Mouse (Mus musculus): ENCODE measurements at regions not wholly inside any gene's neighbourhood (a gene's known extent, or its start where the extent isn't known, plus 50 kb on each side); places are given as distances from the start of the nearest gene placed in this dataset.
A peak's percentile ranks its signal among the peaks of the same experiment; 100 is the strongest.

GRCm38 (mm10) chr6:117607023-117607422 lies 234.0 kb upstream of the Zfp637 start:
- no peak overlapping the region for H3K27ac ChIP-seq
- H3K27me3 ChIP-seq = no peaks in the 10 kb centered on the region
- ATAC-seq = no peak
- WGBS = 80% methylated on average over 5 of the region's 5 CpGs
- 0 out of 2 replicates have a peak, but pooled peaks cover 2% of the 10 kb centered on the region for H3K9me3 ChIP-seq
- no peak overlapping the region for H3K9ac ChIP-seq (replicated peaks)
- H3K4me3 ChIP-seq (replicated peaks) = no peak overlapping the region
- H3K36me3 ChIP-seq = no peaks in the 10 kb centered on the region
- H3K4me2 ChIP-seq (replicated peaks) = no peak overlapping the region
- no peaks in the 10 kb centered on the region for H3K4me1 ChIP-seq (replicated peaks)

- Histone ChIP-seq H3K9ac (replicated peaks) (no peak overlapping the region), H3K4me3 (replicated peaks) (no peak overlapping the region), H3K4me2 (replicated peaks) (no peak overlapping the region), H3K36me3 (no peaks in the 10 kb centered on the region), H3K9me3 (no peaks in the 10 kb centered on the region), H3K27ac (no peak overlapping the region), H3K4me1 (replicated peaks) (no peaks in the 10 kb centered on the region), H3K27me3 (no peaks in the 10 kb centered on the region)
- 86% methylated on average over 11 of the region's 11 CpGs for WGBS
- ATAC-seq = 0 out of 2 replicates have a peak, but pooled peaks have one; percentile 24
These were observed 231.2 kb upstream of the Zfp637 start for GRCm38 (mm10) chr6:117609476-117610404.

GRCm38 (mm10) chr6:117611281-117611680 lies 229.7 kb upstream of the Zfp637 start:
- H3K4me3 ChIP-seq (replicated peaks) = no peak overlapping the region
- no peaks in the 10 kb centered on the region for H3K4me1 ChIP-seq (replicated peaks)
- no peaks in the 10 kb centered on the region for H3K27me3 ChIP-seq
- no peak overlapping the region for H3K27ac ChIP-seq
- no peaks in the 10 kb centered on the region for H3K9me3 ChIP-seq
- WGBS = 94% methylated on average over 10 of the region's 10 CpGs
- H3K9ac ChIP-seq (replicated peaks) = no peak overlapping the region
- H3K36me3 ChIP-seq = no peaks in the 10 kb centered on the region
- no peak for ATAC-seq
- H3K4me2 ChIP-seq (replicated peaks) = no peak overlapping the region

GRCm38 (mm10) chr6:117611965-117612364 lies 229.0 kb upstream of the Zfp637 start:
- H3K27ac ChIP-seq = no peak overlapping the region
- H3K4me3 ChIP-seq (replicated peaks) = no peak overlapping the region
- 96% methylated on average over 8 of the region's 8 CpGs for WGBS
- H3K4me2 ChIP-seq (replicated peaks) = no peak overlapping the region
- no peaks in the 10 kb centered on the region for H3K27me3 ChIP-seq
- H3K36me3 ChIP-seq = no peaks in the 10 kb centered on the region
- no peaks in the 10 kb centered on the region for H3K9me3 ChIP-seq
- H3K4me1 ChIP-seq (replicated peaks) = no peaks in the 10 kb centered on the region
- no peak for ATAC-seq
- no peak overlapping the region for H3K9ac ChIP-seq (replicated peaks)

GRCm38 (mm10) chr6:117612421-117612820 lies 228.6 kb upstream of the Zfp637 start:
- Histone ChIP-seq H3K4me1 (replicated peaks) (no peaks in the 10 kb centered on the region), H3K27me3 (no peaks in the 10 kb centered on the region), H3K27ac (no peak overlapping the region), H3K9ac (replicated peaks) (no peak overlapping the region), H3K4me2 (replicated peaks) (no peak overlapping the region), H3K36me3 (no peaks in the 10 kb centered on the region), H3K9me3 (no peaks in the 10 kb centered on the region), H3K4me3 (replicated peaks) (no peak overlapping the region)
- ATAC-seq = no peak
- 90% methylated on average over 8 of the region's 8 CpGs for WGBS

GRCm38 (mm10) chr6:117613656-117614350 lies 227.2 kb upstream of the Zfp637 start:
- no peak overlapping the region for H3K27ac ChIP-seq
- H3K9ac ChIP-seq (replicated peaks) = no peak overlapping the region
- H3K4me3 ChIP-seq (replicated peaks) = no peak overlapping the region
- ATAC-seq = no peak
- no peaks in the 10 kb centered on the region for H3K27me3 ChIP-seq
- 80% methylated on average over 11 of the region's 11 CpGs for WGBS
- H3K36me3 ChIP-seq = no peaks in the 10 kb centered on the region
- no peaks in the 10 kb centered on the region for H3K4me1 ChIP-seq (replicated peaks)
- H3K9me3 ChIP-seq = no peaks in the 10 kb centered on the region
- no peak overlapping the region for H3K4me2 ChIP-seq (replicated peaks)

- Histone ChIP-seq H3K27me3 (no peaks in the 10 kb centered on the region), H3K36me3 (no peaks in the 10 kb centered on the region), H3K27ac (no peak overlapping the region), H3K4me2 (replicated peaks) (no peak overlapping the region), H3K4me3 (replicated peaks) (no peak overlapping the region), H3K9me3 (no peaks in the 10 kb centered on the region), H3K4me1 (replicated peaks) (no peaks in the 10 kb centered on the region), H3K9ac (replicated peaks) (no peak overlapping the region)
- ATAC-seq = no peak
- 86% methylated on average over 6 of the region's 6 CpGs for WGBS
These were observed 226.6 kb upstream of the Zfp637 start for GRCm38 (mm10) chr6:117614386-117614785.

GRCm38 (mm10) chr6:117617168-117617567 lies 223.8 kb upstream of the Zfp637 start:
- Histone ChIP-seq H3K4me3 (replicated peaks) (no peak overlapping the region), H3K27me3 (no peaks in the 10 kb centered on the region), H3K9me3 (no peaks in the 10 kb centered on the region), H3K4me2 (replicated peaks) (no peak overlapping the region), H3K36me3 (no peaks in the 10 kb centered on the region), H3K4me1 (replicated peaks) (no peaks in the 10 kb centered on the region), H3K9ac (replicated peaks) (no peak overlapping the region), H3K27ac (no peak overlapping the region)
- ATAC-seq = no peak
- WGBS = 92% methylated on average over 6 of the region's 6 CpGs

- no peak overlapping the region for H3K4me2 ChIP-seq (replicated peaks)
- no peaks in the 10 kb centered on the region for H3K4me1 ChIP-seq (replicated peaks)
- no peak overlapping the region for H3K9ac ChIP-seq (replicated peaks)
- H3K27ac ChIP-seq = no peak overlapping the region
- H3K4me3 ChIP-seq (replicated peaks) = no peak overlapping the region
- no peak for ATAC-seq
- H3K27me3 ChIP-seq = no peaks in the 10 kb centered on the region
- H3K9me3 ChIP-seq = no peaks in the 10 kb centered on the region
- H3K36me3 ChIP-seq = no peaks in the 10 kb centered on the region
- WGBS = 89% methylated on average over 4 of the region's 4 CpGs
These were observed 223.0 kb upstream of the Zfp637 start for GRCm38 (mm10) chr6:117617951-117618350.

- no peak overlapping the region for H3K4me2 ChIP-seq (replicated peaks)
These were observed 221.4 kb upstream of the Zfp637 start for GRCm38 (mm10) chr6:117619606-117620005.

GRCm38 (mm10) chr6:117622446-117622845 lies 218.5 kb upstream of the Zfp637 start:
- Histone ChIP-seq H3K4me1 (replicated peaks) (0 out of 2 replicates have a peak, but pooled peaks cover 3% of the 10 kb centered on the region), H3K9me3 (no peaks in the 10 kb centered on the region), H3K27me3 (no peaks in the 10 kb centered on the region), H3K9ac (replicated peaks) (no peak overlapping the region), H3K4me2 (replicated peaks) (no peak overlapping the region), H3K36me3 (no peaks in the 10 kb centered on the region), H3K4me3 (replicated peaks) (no peak overlapping the region), H3K27ac (no peak overlapping the region)
- 85% methylated on average over 6 of the region's 6 CpGs for WGBS
- no peak for ATAC-seq

More at GRCm38 (mm10) chr6:117619606-117620005, 221.4 kb upstream of the Zfp637 start:
- Histone ChIP-seq H3K27me3 (no peaks in the 10 kb centered on the region), H3K4me3 (replicated peaks) (no peak overlapping the region), H3K4me1 (replicated peaks) (no peaks in the 10 kb centered on the region), H3K36me3 (no peaks in the 10 kb centered on the region), H3K9ac (replicated peaks) (no peak overlapping the region), H3K27ac (no peak overlapping the region), H3K9me3 (no peaks in the 10 kb centered on the region)
- no peak for ATAC-seq
- WGBS = 66% methylated on average over 2 of the region's 2 CpGs

GRCm38 (mm10) chr6:117622946-117623345 lies 218.0 kb upstream of the Zfp637 start:
- Histone ChIP-seq H3K4me2 (replicated peaks) (no peak overlapping the region), H3K27me3 (no peaks in the 10 kb centered on the region), H3K4me3 (replicated peaks) (no peak overlapping the region), H3K9me3 (no peaks in the 10 kb centered on the region), H3K27ac (no peak overlapping the region), H3K9ac (replicated peaks) (no peak overlapping the region), H3K36me3 (no peaks in the 10 kb centered on the region), H3K4me1 (replicated peaks) (0 out of 2 replicates have a peak, but pooled peaks cover 3% of the 10 kb centered on the region)
- ATAC-seq = no peak
